Comparison of ENCODE assay signal across 15 mouse cellular contexts in genomic region chr13:94073046-94073715, GRCm38 (mm10). TPM values are rescaled to one million over a fixed set of nuclear protein-coding genes. Genes with fewer than 3 reads are reported as not detected.
DNase-seq lines count a peak whose midpoint lies in the region; ATAC-seq and TF ChIP-seq lines count a peak whose summit lies in the region.
"Had no signal": no experiment of that assay in that cellular context is flagged by ENCODE, and none has a peak within 500 bp of the region (broad histone marks: within the 10 kb centered on the region; RNA-seq: fewer than 3 reads in every experiment).

No protein-coding gene starts in this region.

- peaks cover 26% of the 10 kb centered on the region for H3K4me1 ChIP-seq in lung, embryonic 14.5 days (ENCODE audit: insufficient read depth)
- H3K4me1 ChIP-seq in embryonic facial prominence, embryonic 13.5 days, result peaks cover 77% of the 10 kb centered on the region
- H3K4me1 ChIP-seq in neural tube, embryonic 15.5 days, result peaks cover 27% of the 10 kb centered on the region
- H3K4me1 ChIP-seq in midbrain, embryonic 14.5 days (ENCODE audit: control insufficient read depth, insufficient read depth, low read length), result peaks cover 15% of the 10 kb centered on the region
- H3K4me1 ChIP-seq: megakaryocyte, embryonic 14.5 days had no signal

- no peaks in the 10 kb centered on the region for H3K9me3 ChIP-seq in lung, embryonic 14.5 days (ENCODE audit: low read depth, low read length)
- H3K9me3 ChIP-seq in embryonic facial prominence, embryonic 13.5 days, result no peaks in the 10 kb centered on the region
- H3K9me3 ChIP-seq in neural tube, embryonic 15.5 days (replicated peaks), result no peaks in the 10 kb centered on the region
- H3K9me3 ChIP-seq in midbrain, embryonic 14.5 days (ENCODE audit: control insufficient read depth, low read length), result no peaks in the 10 kb centered on the region
- H3K9me3 ChIP-seq: heart, embryonic 10.5 days; liver, embryonic 13.5 days had no signal

- WGBS in lung, embryonic 14.5 days, result 25% methylated on average over 9 of the region's 9 CpGs
- 37% methylated on average over 9 of the region's 9 CpGs for WGBS in embryonic facial prominence, embryonic 13.5 days
- 39% methylated on average over 9 of the region's 9 CpGs for WGBS in neural tube, embryonic 15.5 days
- WGBS in midbrain, embryonic 14.5 days, result 64% methylated on average over 9 of the region's 9 CpGs

- H3K9ac ChIP-seq in lung, embryonic 14.5 days, result no peak overlapping the region
- no peak overlapping the region for H3K9ac ChIP-seq in embryonic facial prominence, embryonic 13.5 days
- no peak overlapping the region for H3K9ac ChIP-seq in neural tube, embryonic 15.5 days (replicated peaks)
- H3K9ac ChIP-seq in midbrain, embryonic 14.5 days (replicated peaks; ENCODE audit: low read length), result no peak overlapping the region
- H3K9ac ChIP-seq: liver, embryonic 13.5 days had no signal

- no peak overlapping the region for H3K4me3 ChIP-seq in lung, embryonic 14.5 days (ENCODE audit: low read depth, low read length)
- H3K4me3 ChIP-seq in embryonic facial prominence, embryonic 13.5 days, result no peak overlapping the region
- no peak overlapping the region for H3K4me3 ChIP-seq in neural tube, embryonic 15.5 days (replicated peaks)
- H3K4me3 ChIP-seq in midbrain, embryonic 14.5 days (replicated peaks; ENCODE audit: low read depth, low read length), result no peak overlapping the region
- H3K4me3 ChIP-seq: heart, embryonic 10.5 days; liver, embryonic 13.5 days; megakaryocyte, embryonic 14.5 days had no signal

- H3K4me2 ChIP-seq in lung, embryonic 14.5 days, result no peak overlapping the region
- H3K4me2 ChIP-seq in embryonic facial prominence, embryonic 13.5 days, result no peak overlapping the region
- no peak overlapping the region for H3K4me2 ChIP-seq in neural tube, embryonic 15.5 days
- no peak overlapping the region for H3K4me2 ChIP-seq in midbrain, embryonic 14.5 days (ENCODE audit: low read length)
- H3K4me2 ChIP-seq: liver, embryonic 13.5 days had no signal

- no peak for TF ChIP-seq CTCF in lung, embryonic 14.5 days (IDR thresholded peaks at IDR 0.05; ENCODE audit: low read depth)

- ATAC-seq in lung, embryonic 14.5 days (ENCODE audit: insufficient read depth), result no peak
- ATAC-seq in embryonic facial prominence, embryonic 13.5 days (ENCODE audit: insufficient number of reproducible peaks, insufficient read depth, low FRiP score, low TSS enrichment, low read depth), result no peak
- ATAC-seq in neural tube, embryonic 15.5 days (ENCODE audit: low FRiP score), result no peak
- no peak for ATAC-seq in midbrain, embryonic 14.5 days (ENCODE audit: low FRiP score, low TSS enrichment)
- ATAC-seq: forebrain, embryonic 14.5 days had no signal

- H3K36me3 ChIP-seq in lung, embryonic 14.5 days (ENCODE audit: insufficient read depth), result peaks cover 11% of the 10 kb centered on the region
- H3K36me3 ChIP-seq in embryonic facial prominence, embryonic 13.5 days, result peaks cover 15% of the 10 kb centered on the region
- no peaks in the 10 kb centered on the region for H3K36me3 ChIP-seq in neural tube, embryonic 15.5 days
- no peaks in the 10 kb centered on the region for H3K36me3 ChIP-seq in midbrain, embryonic 14.5 days (ENCODE audit: control insufficient read depth, insufficient read depth, low read length)
- H3K36me3 ChIP-seq: liver, embryonic 13.5 days had no signal

- peak overlapping the region; percentile 59; the same call in 1 of the 2 replicates for H3K27ac ChIP-seq in lung, embryonic 14.5 days (ENCODE audit: low read depth)
- 0 out of 2 replicates have a peak overlapping the region, but pooled peaks have one; percentile 28 for H3K27ac ChIP-seq in embryonic facial prominence, embryonic 13.5 days
- peak overlapping the region; percentile 42; the same call in 1 of the 2 replicates for H3K27ac ChIP-seq in neural tube, embryonic 15.5 days (replicated peaks)
- no peak overlapping the region for H3K27ac ChIP-seq in midbrain, embryonic 14.5 days (replicated peaks; ENCODE audit: low read depth, low read length)
- H3K27ac ChIP-seq: heart, embryonic 10.5 days; liver, embryonic 13.5 days had no signal

- H3K27me3 ChIP-seq in lung, embryonic 14.5 days (ENCODE audit: insufficient read depth, low read length), result no peaks in the 10 kb centered on the region
- H3K27me3 ChIP-seq in embryonic facial prominence, embryonic 13.5 days, result no peaks in the 10 kb centered on the region
- peaks cover 35% of the 10 kb centered on the region for H3K27me3 ChIP-seq in neural tube, embryonic 15.5 days (replicated peaks)
- H3K27me3 ChIP-seq in midbrain, embryonic 14.5 days (ENCODE audit: control insufficient read depth, insufficient read depth, low read length), result 0 out of 2 replicates have a peak, but pooled peaks cover 3% of the 10 kb centered on the region
- H3K27me3 ChIP-seq: liver, embryonic 13.5 days had no signal

- peak; percentile 36 for DNase-seq in adrenal gland, postnatal 14 days
- DNase-seq in adrenal gland, adult 8-10 months, result no peak
- no peak for DNase-seq in lung, embryonic 14.5 days
- no peak for DNase-seq in lung, postnatal 14 days
- DNase-seq in layer of hippocampus, adult 9-10 months (ENCODE audit: low spot score), result no peak
- no peak for DNase-seq in midbrain, embryonic 14.5 days
- DNase-seq: cerebellum, adult 11-12 months; heart, postnatal 4 days; kidney, adult 18-20 months; liver, embryonic 13.5 days had no signal

RNA-seq across cellular contexts. Expression of gene Lhfpl2, which starts 15.6 kb away (rescaled TPM):
- total RNA-seq in adrenal gland, postnatal 14 days (2021), result 32.2 and 35.4 TPM in 2 replicates
- 10 to 100 TPM; 27.4 to 49.2 (median 34.5) TPM for total RNA-seq in adrenal gland, adult 8-10 months (2022)
- polyA plus RNA-seq in lung, embryonic 14.5 days (2014; fragmentation: Nextera tagmentation; extraction: Ambion mirVana), result 61.2 and 64.5 TPM in 2 replicates
- polyA plus RNA-seq in embryonic facial prominence, embryonic 13.5 days (2015; fragmentation: Nextera tagmentation; extraction: Ambion mirVana), result 59.2 and 60.6 TPM in 2 replicates
- 18.2 and 19.4 TPM in 2 replicates for polyA plus RNA-seq in neural tube, embryonic 15.5 days (2015; fragmentation: Nextera tagmentation; extraction: Ambion mirVana)
- 7.6 and 14.2 TPM in 2 replicates for polyA plus RNA-seq in midbrain, embryonic 14.5 days (2014; fragmentation: Nextera tagmentation; extraction: Ambion mirVana)
